Comparison of ENCODE assay signal across 16 mouse cellular contexts in the genomic region with DNA sequence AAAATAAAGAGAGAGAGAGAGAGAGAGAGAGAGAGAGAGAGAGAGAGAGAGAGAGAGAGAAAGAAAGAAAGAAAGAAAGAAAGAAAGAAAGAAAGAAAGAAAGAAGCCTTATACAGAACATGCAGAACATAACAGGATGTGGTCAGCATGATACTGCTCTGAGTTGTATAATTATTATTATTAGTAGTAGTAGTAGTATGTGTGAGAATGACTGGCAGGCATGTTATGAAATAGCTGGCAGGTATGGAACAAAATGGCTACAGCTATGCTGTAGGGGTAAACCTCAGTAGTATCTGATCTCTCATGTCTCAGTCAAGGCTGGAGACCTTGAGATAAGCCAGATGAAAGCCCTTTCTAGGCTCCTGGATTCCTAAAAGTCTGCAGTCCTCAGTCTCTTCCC. TPM values are rescaled to one million over a fixed set of nuclear protein-coding genes. Genes with fewer than 3 reads are reported as not detected.
DNase-seq lines count a peak whose midpoint lies in the region; ATAC-seq lines count a peak whose summit lies in the region.
"Had no signal": no experiment of that assay in that cellular context is flagged by ENCODE, and none has a peak within 500 bp of the region (broad histone marks: within the 10 kb centered on the region; RNA-seq: fewer than 3 reads in every experiment).

No protein-coding gene starts in this region.

- ATAC-seq in CD4-positive, CD25-positive, alpha-beta regulatory T cell, adult 4 months, result peak; percentile 71
- ATAC-seq in activated CD4-positive, CD25-positive, alpha-beta regulatory T cell, adult 4 months, result peak; percentile 63
- ATAC-seq in inflammation-experienced regulatory T-cells, adult 6 months, result peak; percentile 61
- no peak for ATAC-seq in erythroid progenitor cell, adult 5-6 weeks (replicated peaks; ENCODE audit: low FRiP score, poor library complexity, severe bottlenecking)
- ATAC-seq: forebrain, embryonic 14.5 days; forebrain, embryonic 16.5 days; Patski had no signal

- no peak for DNase-seq in thymus, adult 18-20 months
- DNase-seq: adrenal gland, adult 2 months; adrenal gland, postnatal 10 days; adrenal gland, postnatal 25 days; cerebellum, adult 11 months; cerebellum, adult 18-20 months; cerebellum, adult 8-10 months; cerebellum, adult 9-11 months; cerebellum, postnatal 25 days had no signal

RNA-seq across cellular contexts. Expression of gene Nfyb, which starts 25.2 kb away (rescaled TPM):
- polyA plus RNA-seq in CD4-positive, CD25-positive, alpha-beta regulatory T cell, adult 4 months (2017; shearing (Covaris generic)), result 10 to 100 TPM; 72.3 to 84.2 TPM
- polyA plus RNA-seq in activated CD4-positive, CD25-positive, alpha-beta regulatory T cell, adult 4 months (2017; shearing (Covaris generic)), result 10 to 100 TPM; 78.3 to 81.3 TPM
- 100 to 1,000 TPM in 1 of 3 experiments, 10 to 100 TPM in 2; 73.0 to 117 (median 87.5) TPM for polyA plus RNA-seq in inflammation-experienced regulatory T-cells, adult 6 months (2017; shearing (Covaris generic))
- 36.0 and 65.0 TPM in 2 replicates for total RNA-seq in erythroid progenitor cell, adult 5-6 weeks (2015; ENCODE audit: low replicate concordance)
- 81.4 and 122 TPM in 2 replicates for total RNA-seq in erythroid progenitor cell, adult 5-6 weeks (2017; ENCODE audit: low replicate concordance)

RNA-seq across cellular contexts. Expression of gene Txnrd1, which starts 44.6 kb away (rescaled TPM):
- polyA plus RNA-seq in CD4-positive, CD25-positive, alpha-beta regulatory T cell, adult 4 months (2017; shearing (Covaris generic)), result 10 to 100 TPM; 17.5 to 20.6 TPM
- polyA plus RNA-seq in activated CD4-positive, CD25-positive, alpha-beta regulatory T cell, adult 4 months (2017; shearing (Covaris generic)), result 10 to 100 TPM; 27.5 to 28.0 TPM
- 10 to 100 TPM; 17.4 to 35.2 (median 18.9) TPM for polyA plus RNA-seq in inflammation-experienced regulatory T-cells, adult 6 months (2017; shearing (Covaris generic))
- total RNA-seq in erythroid progenitor cell, adult 5-6 weeks (2015; ENCODE audit: low replicate concordance), result 26.7 and 38.1 TPM in 2 replicates
- 38.2 and 56.8 TPM in 2 replicates for total RNA-seq in erythroid progenitor cell, adult 5-6 weeks (2017; ENCODE audit: low replicate concordance)
